Mouse (Mus musculus) effector memory CD4-positive, alpha-beta T cell, adult 7 months (primary cell): ENCODE data around the gene Txndc9. TPM values are rescaled to one million over a fixed set of nuclear protein-coding genes. Genes with fewer than 3 reads are reported as not detected.

Source experiments
- polyA plus RNA-seq: library from polyadenylated mRNA; unstranded; fragments of 100-300 nt; shearing (Covaris generic); gene quantifications from one replicate; pipeline ENCODE4 v1.2.1, GENCODE M21; 2017

Gene Txndc9
- 94.7 TPM for polyA plus RNA-seq

GRCm38 (mm10) chr1:37997867-37998266 is at the start of gene Txndc9, which contains the start of gene Eif5b:
TSS of gene Txndc9 (minus strand) at chr1:37997893.
TSS of gene Eif5b (plus strand) at chr1:37998010.

DNA sequence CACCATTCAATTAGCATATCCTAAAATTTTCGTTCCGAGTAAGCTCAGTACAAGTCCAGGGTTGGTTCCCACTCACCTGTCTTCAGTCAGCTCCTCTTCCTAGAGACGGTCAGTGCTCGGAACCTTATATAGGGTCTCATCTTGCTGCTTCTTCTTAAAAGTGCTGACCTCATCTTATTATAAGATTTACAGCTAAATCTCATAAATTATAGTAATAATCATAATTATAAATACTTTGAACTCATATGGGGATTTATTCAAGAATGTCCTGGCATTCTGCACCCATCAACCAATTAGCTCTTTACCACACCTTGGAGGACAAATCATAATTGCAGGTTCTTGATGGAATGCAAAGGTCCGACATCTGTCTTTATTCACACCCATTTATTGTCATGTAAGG is 40.0 kb downstream of the Txndc9 start, which contains the start of gene Lyg1:
TSS of gene Lyg1 (minus strand) at position 101 of the 400 bp plus-strand sequence.

Other genes with a start within 250 kb of the Txndc9 start
- gene Tsga10, start 131.5 kb downstream of the Txndc9 start, polyA plus RNA-seq = 2.0 TPM
- gene Lipt1, start 126.2 kb downstream of the Txndc9 start, polyA plus RNA-seq = 0.66 TPM
- gene Mitd1, start 107.5 kb downstream of the Txndc9 start, polyA plus RNA-seq = 37.4 TPM
- gene Mrpl30, start 107.4 kb downstream of the Txndc9 start, polyA plus RNA-seq = 62.5 TPM
- gene Lyg2, start 81.4 kb downstream of the Txndc9 start, polyA plus RNA-seq = not detected
- gene Lyg1, start 40.1 kb downstream of the Txndc9 start, polyA plus RNA-seq = not detected
- 18.3 TPM for gene Eif5b, start 117 bp upstream of the Txndc9 start, polyA plus RNA-seq
- gene Rev1, start 131.9 kb upstream of the Txndc9 start, polyA plus RNA-seq = 30.3 TPM